Mouse (Mus musculus): ENCODE data around the gene Angpt4.

DNA sequence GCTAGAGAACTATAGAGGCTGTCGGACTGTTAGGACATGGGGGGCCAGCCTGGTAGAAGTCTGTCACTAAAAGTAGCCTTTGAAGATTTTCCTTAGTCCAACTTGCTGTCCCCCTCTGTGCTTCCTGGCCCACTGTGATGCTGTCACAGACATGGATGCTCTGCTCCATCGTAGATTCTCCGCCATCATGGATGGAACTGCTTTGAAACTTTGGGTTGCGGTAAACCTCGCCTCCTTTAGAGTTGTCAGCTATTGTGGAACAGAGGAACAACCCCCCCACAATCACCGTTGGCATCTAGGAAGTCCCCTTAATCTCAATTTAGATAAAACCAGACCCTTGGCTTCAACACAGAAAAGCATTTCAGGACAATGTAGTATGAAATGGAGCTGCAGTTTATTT lies 46.1 kb upstream of the Angpt4 start:
- TF ChIP-seq CTCF (IDR thresholded peaks at IDR 0.05; ENCODE audit: low read depth, low read length): no peak
- TF ChIP-seq POLR2A (IDR thresholded peaks at IDR 0.05; ENCODE audit: extremely low read depth, insufficient read depth, low read length): no peak

All from liver, adult 2 months (tissue).